Mouse (Mus musculus) liver, embryonic 14.5 days (tissue): ENCODE measurements around the gene Ppp1r14a.

Source experiments
- CTCF ChIP-seq: IDR thresholded peaks from 2 replicates; pipeline ENCODE4 v1.5.1; 2016; ENCODE audit warnings: antibody characterized with exemption, low read depth, control low read depth
- EP300 ChIP-seq: IDR thresholded peaks from 2 replicates; pipeline ENCODE4 v1.6.1; 2016; ENCODE audit warnings: antibody characterized with exemption, low read depth

DNA sequence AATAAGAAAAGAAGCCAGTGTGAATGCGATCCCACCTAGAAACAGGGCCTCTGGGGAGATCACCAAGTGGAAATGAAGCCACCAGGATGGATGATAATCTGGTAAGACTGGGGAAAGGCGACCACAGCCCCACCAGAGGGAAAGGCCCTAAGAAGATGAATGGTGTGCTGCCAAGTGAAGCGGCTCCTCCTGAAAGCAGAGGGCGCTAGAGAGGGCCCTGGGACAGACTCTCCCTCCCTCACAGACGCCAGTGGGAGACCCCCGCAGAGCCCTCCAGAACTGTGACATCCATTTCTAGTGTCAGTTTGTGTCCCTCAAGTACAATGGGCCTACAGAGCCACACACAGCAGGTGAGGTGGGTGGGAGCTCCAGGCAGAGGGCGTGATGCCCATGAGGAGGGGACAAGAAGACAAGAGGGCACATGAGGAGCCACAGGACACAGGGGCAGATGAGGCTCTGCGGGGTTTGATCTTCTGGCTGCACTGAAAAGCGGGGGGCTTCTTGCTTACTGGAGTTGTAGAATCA, 47.7 kb downstream of the Ppp1r14a start:
- peak; percentile 66 for TF ChIP-seq CTCF
- no peak for TF ChIP-seq EP300
